In genomic region chr15:96973370-96973769, GRCm38 (mm10) we compare ENCODE assay signal across 23 mouse cellular contexts.
DNase-seq lines count a peak whose midpoint lies in the region; ATAC-seq and TF ChIP-seq lines count a peak whose summit lies in the region.
"Had no signal": no experiment of that assay in that cellular context is flagged by ENCODE, and none has a peak within 500 bp of the region (broad histone marks: within the 10 kb centered on the region; RNA-seq: fewer than 3 reads in every experiment).

No protein-coding gene starts in this region.

- 91% methylated on average over 4 of the region's 4 CpGs for WGBS in embryonic facial prominence, embryonic 14.5 days
- 94% methylated on average over 4 of the region's 4 CpGs for WGBS in embryonic facial prominence, embryonic 10.5 days
- WGBS in heart, embryonic 13.5 days: 52% methylated on average over 4 of the region's 4 CpGs
- WGBS in lung, embryonic 14.5 days: 36% methylated on average over 4 of the region's 4 CpGs
- 75% methylated on average over 4 of the region's 4 CpGs for WGBS in stomach, embryonic 14.5 days
- 60% methylated on average over 4 of the region's 4 CpGs for WGBS in stomach, postnatal 0 days

- peak; percentile 51 for DNase-seq in embryonic facial prominence, embryonic 14.5 days (ENCODE audit: low spot score)
- no peak for DNase-seq in embryonic facial prominence, embryonic 10.5 days (ENCODE audit: low spot score)
- no peak for DNase-seq in heart, adult 18-20 months
- DNase-seq in lung, embryonic 14.5 days: peak; percentile 88
- no peak for DNase-seq in lung, postnatal 25 days (ENCODE audit: low spot score)
- DNase-seq in stomach, postnatal 0 days (ENCODE audit: low spot score): no peak
- DNase-seq: adrenal gland, postnatal 10 days; B cell, adult 2 months; cerebellum, adult 11 months; cerebellum, adult 8-10 months; cerebellum, postnatal 14 days; embryo, embryonic 11 days; gastrocnemius, postnatal 14 days; heart, postnatal 10 days had no signal

- no peak for ATAC-seq in embryonic facial prominence, embryonic 14.5 days (ENCODE audit: low read depth)
- no peak for ATAC-seq in heart, embryonic 13.5 days (ENCODE audit: extremely low read depth, insufficient number of reproducible peaks, low FRiP score, low TSS enrichment)
- ATAC-seq in lung, embryonic 14.5 days (ENCODE audit: insufficient read depth): peak; percentile 83
- no peak for ATAC-seq in stomach, embryonic 14.5 days (ENCODE audit: insufficient number of reproducible peaks, insufficient read depth, low FRiP score, low read depth)
- no peak for ATAC-seq in stomach, postnatal 0 days (ENCODE audit: low FRiP score, low TSS enrichment)
- ATAC-seq: CD4-positive, CD25-positive, alpha-beta regulatory T cell, adult 4 months; forebrain, embryonic 16.5 days; hindbrain, postnatal 0 days had no signal

- no peaks in the 10 kb centered on the region for H3K4me1 ChIP-seq in embryonic facial prominence, embryonic 14.5 days (ENCODE audit: control insufficient read depth, insufficient read depth, low read length)
- peaks cover 12% of the 10 kb centered on the region for H3K4me1 ChIP-seq in embryonic facial prominence, embryonic 10.5 days
- peaks cover 31% of the 10 kb centered on the region for H3K4me1 ChIP-seq in heart, embryonic 13.5 days
- peaks cover 5% of the 10 kb centered on the region; the same call in 1 of the 2 replicates for H3K4me1 ChIP-seq in lung, embryonic 14.5 days (ENCODE audit: insufficient read depth)
- peaks cover 3% of the 10 kb centered on the region; the same call in 1 of the 2 replicates for H3K4me1 ChIP-seq in stomach, embryonic 14.5 days (ENCODE audit: control insufficient read depth, insufficient read depth, low read length)
- H3K4me1 ChIP-seq in stomach, postnatal 0 days (replicated peaks; ENCODE audit: control insufficient read depth, insufficient read depth): no peaks in the 10 kb centered on the region
- H3K4me1 ChIP-seq: forebrain, embryonic 12.5 days; hindbrain, embryonic 13.5 days had no signal

- no peak overlapping the region for H3K27ac ChIP-seq in embryonic facial prominence, embryonic 14.5 days (replicated peaks; ENCODE audit: low read depth, low read length)
- no peak overlapping the region for H3K27ac ChIP-seq in embryonic facial prominence, embryonic 10.5 days (replicated peaks)
- H3K27ac ChIP-seq in heart, embryonic 13.5 days (replicated peaks): peak overlapping the region; percentile 43
- H3K27ac ChIP-seq in lung, embryonic 14.5 days (ENCODE audit: low read depth): peak overlapping the region; percentile 65
- H3K27ac ChIP-seq in stomach, embryonic 14.5 days (ENCODE audit: low read length): peak overlapping the region; percentile 28; the same call in 1 of the 2 replicates
- no peak overlapping the region for H3K27ac ChIP-seq in stomach, postnatal 0 days (replicated peaks)
- H3K27ac ChIP-seq: embryonic facial prominence, embryonic 12.5 days; forebrain, embryonic 12.5 days; hindbrain, embryonic 13.5 days; hindbrain, postnatal 0 days had no signal

- no peak overlapping the region for H3K4me2 ChIP-seq in embryonic facial prominence, embryonic 14.5 days (ENCODE audit: low read depth, low read length)
- H3K4me2 ChIP-seq in heart, embryonic 13.5 days: no peak overlapping the region
- H3K4me2 ChIP-seq in lung, embryonic 14.5 days: no peak overlapping the region
- no peak overlapping the region for H3K4me2 ChIP-seq in stomach, embryonic 14.5 days (replicated peaks; ENCODE audit: low read depth, low read length)
- no peak overlapping the region for H3K4me2 ChIP-seq in stomach, postnatal 0 days (replicated peaks; ENCODE audit: low read depth)
- H3K4me2 ChIP-seq: embryonic facial prominence, embryonic 12.5 days; forebrain, embryonic 12.5 days; hindbrain, embryonic 13.5 days had no signal

- H3K36me3 ChIP-seq in embryonic facial prominence, embryonic 14.5 days (ENCODE audit: control insufficient read depth, insufficient read depth, low read length): no peaks in the 10 kb centered on the region
- no peaks in the 10 kb centered on the region for H3K36me3 ChIP-seq in embryonic facial prominence, embryonic 10.5 days (replicated peaks)
- H3K36me3 ChIP-seq in heart, embryonic 13.5 days: no peaks in the 10 kb centered on the region
- no peaks in the 10 kb centered on the region for H3K36me3 ChIP-seq in lung, embryonic 14.5 days (ENCODE audit: insufficient read depth)
- no peaks in the 10 kb centered on the region for H3K36me3 ChIP-seq in stomach, embryonic 14.5 days (ENCODE audit: control insufficient read depth, insufficient read depth, low read length)
- H3K36me3 ChIP-seq in stomach, postnatal 0 days (ENCODE audit: control insufficient read depth, insufficient read depth, low read length): no peaks in the 10 kb centered on the region
- H3K36me3 ChIP-seq: embryonic facial prominence, embryonic 12.5 days; forebrain, embryonic 12.5 days; G1E; hindbrain, embryonic 13.5 days had no signal

- TF ChIP-seq EP300 in stomach, postnatal 0 days (optimal IDR thresholded peaks at IDR 0.05): no peak

- H3K9me3 ChIP-seq in embryonic facial prominence, embryonic 14.5 days (ENCODE audit: control insufficient read depth, low read length): no peaks in the 10 kb centered on the region
- H3K9me3 ChIP-seq in embryonic facial prominence, embryonic 10.5 days: no peaks in the 10 kb centered on the region
- peaks cover 5% of the 10 kb centered on the region; the same call in 1 of the 2 replicates for H3K9me3 ChIP-seq in heart, embryonic 13.5 days
- H3K9me3 ChIP-seq in lung, embryonic 14.5 days (ENCODE audit: low read depth, low read length): no peaks in the 10 kb centered on the region
- H3K9me3 ChIP-seq in stomach, embryonic 14.5 days (ENCODE audit: control insufficient read depth, low read depth, low read length): no peaks in the 10 kb centered on the region
- no peaks in the 10 kb centered on the region for H3K9me3 ChIP-seq in stomach, postnatal 0 days (ENCODE audit: control insufficient read depth, low read length)
- H3K9me3 ChIP-seq: embryonic facial prominence, embryonic 12.5 days; forebrain, embryonic 12.5 days; hindbrain, embryonic 13.5 days had no signal

- no peak for TF ChIP-seq CTCF in lung, embryonic 14.5 days (IDR thresholded peaks at IDR 0.05; ENCODE audit: low read depth)
- TF ChIP-seq CTCF in stomach, postnatal 0 days (IDR thresholded peaks at IDR 0.05; ENCODE audit: low read depth): no peak

- H3K9ac ChIP-seq in embryonic facial prominence, embryonic 14.5 days (ENCODE audit: low read depth, low read length): no peak overlapping the region
- no peak overlapping the region for H3K9ac ChIP-seq in heart, embryonic 13.5 days
- H3K9ac ChIP-seq in lung, embryonic 14.5 days: no peak overlapping the region
- no peak overlapping the region for H3K9ac ChIP-seq in stomach, embryonic 14.5 days (replicated peaks; ENCODE audit: low read depth, low read length)
- H3K9ac ChIP-seq in stomach, postnatal 0 days (ENCODE audit: low read length): no peak overlapping the region
- H3K9ac ChIP-seq: embryonic facial prominence, embryonic 12.5 days; forebrain, embryonic 12.5 days; hindbrain, embryonic 13.5 days had no signal

- no peaks in the 10 kb centered on the region for H3K27me3 ChIP-seq in embryonic facial prominence, embryonic 14.5 days (replicated peaks; ENCODE audit: control insufficient read depth, insufficient read depth, low read length)
- H3K27me3 ChIP-seq in embryonic facial prominence, embryonic 10.5 days (replicated peaks; ENCODE audit: low read depth, poor library complexity, severe bottlenecking): no peaks in the 10 kb centered on the region
- H3K27me3 ChIP-seq in heart, embryonic 13.5 days (replicated peaks): no peaks in the 10 kb centered on the region
- H3K27me3 ChIP-seq in lung, embryonic 14.5 days (ENCODE audit: insufficient read depth, low read length): no peaks in the 10 kb centered on the region
- no peaks in the 10 kb centered on the region for H3K27me3 ChIP-seq in stomach, embryonic 14.5 days (ENCODE audit: control insufficient read depth, insufficient read depth, low read length)
- no peaks in the 10 kb centered on the region for H3K27me3 ChIP-seq in stomach, postnatal 0 days (ENCODE audit: control insufficient read depth, insufficient read depth, low read length)
- H3K27me3 ChIP-seq: embryonic facial prominence, embryonic 12.5 days; forebrain, embryonic 12.5 days; hindbrain, embryonic 13.5 days had no signal

- no peak overlapping the region for H3K4me3 ChIP-seq in embryonic facial prominence, embryonic 14.5 days (ENCODE audit: low read depth, low read length)
- H3K4me3 ChIP-seq in embryonic facial prominence, embryonic 10.5 days: no peak overlapping the region
- H3K4me3 ChIP-seq in heart, embryonic 13.5 days: no peak overlapping the region
- no peak overlapping the region for H3K4me3 ChIP-seq in lung, embryonic 14.5 days (ENCODE audit: low read depth, low read length)
- H3K4me3 ChIP-seq in stomach, embryonic 14.5 days (ENCODE audit: low read depth, low read length): no peak overlapping the region
- H3K4me3 ChIP-seq in stomach, postnatal 0 days (ENCODE audit: low read depth, low read length): no peak overlapping the region
- H3K4me3 ChIP-seq: embryonic facial prominence, embryonic 12.5 days; forebrain, embryonic 12.5 days; hindbrain, embryonic 13.5 days had no signal

Comparison
In these comparisons a context has a peak if more than half of its experiments do, and no peak if none do; other contexts are left out.
1. DNase-seq: peak in embryonic facial prominence, embryonic 14.5 days (single experiment) and lung, embryonic 14.5 days (single experiment); none in embryonic facial prominence, embryonic 10.5 days (single experiment), heart, adult 18-20 months (0 of 2), lung, postnatal 25 days (single experiment) and stomach, postnatal 0 days (single experiment).
2. H3K27ac ChIP-seq: peak in heart, embryonic 13.5 days (single experiment), lung, embryonic 14.5 days (single experiment) and stomach, embryonic 14.5 days (single experiment); none in embryonic facial prominence, embryonic 14.5 days (single experiment), embryonic facial prominence, embryonic 10.5 days (single experiment) and stomach, postnatal 0 days (single experiment).